Mouse (Mus musculus): ENCODE results near the gene Six5.

DNA sequence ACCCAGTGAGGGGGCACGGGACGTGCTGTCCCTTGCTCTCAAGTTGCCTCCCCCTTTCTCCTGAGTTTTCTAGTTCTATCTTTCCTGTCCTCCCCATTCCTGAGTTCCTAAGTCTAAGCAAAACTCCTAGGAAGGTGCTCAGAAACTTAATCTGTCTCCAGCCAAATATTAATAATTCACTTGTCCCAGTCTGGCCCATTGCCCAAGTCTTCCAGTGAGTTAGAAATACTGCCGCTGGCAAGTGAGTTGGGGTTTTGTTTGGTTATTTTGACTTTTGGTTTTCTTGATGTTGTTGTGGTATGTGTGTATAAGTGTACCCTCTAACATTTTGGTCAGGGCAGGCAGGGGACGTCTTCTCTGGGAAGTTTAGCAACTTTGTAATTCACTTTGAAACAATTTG, 27.3 kb downstream of the Six5 start:
- TF ChIP-seq CTCF (IDR thresholded peaks at IDR 0.05; ENCODE audit: control insufficient read depth, insufficient read depth, low read length) (no peak), POLR2A (IDR thresholded peaks at IDR 0.05; ENCODE audit: borderline replicate concordance, control insufficient read depth, low read depth, low read length) (no peak)

Data from bone marrow, adult 2 months (tissue).